Mouse (Mus musculus) retina, postnatal 1 day (tissue): Measurements from ENCODE around the gene Lbx2.

ENCODE experiments used
- DNase-seq: peaks from one replicate; pipeline ENCODE4 v3.0.0-alpha.2; 2012

The Lbx2 gene

DNA sequence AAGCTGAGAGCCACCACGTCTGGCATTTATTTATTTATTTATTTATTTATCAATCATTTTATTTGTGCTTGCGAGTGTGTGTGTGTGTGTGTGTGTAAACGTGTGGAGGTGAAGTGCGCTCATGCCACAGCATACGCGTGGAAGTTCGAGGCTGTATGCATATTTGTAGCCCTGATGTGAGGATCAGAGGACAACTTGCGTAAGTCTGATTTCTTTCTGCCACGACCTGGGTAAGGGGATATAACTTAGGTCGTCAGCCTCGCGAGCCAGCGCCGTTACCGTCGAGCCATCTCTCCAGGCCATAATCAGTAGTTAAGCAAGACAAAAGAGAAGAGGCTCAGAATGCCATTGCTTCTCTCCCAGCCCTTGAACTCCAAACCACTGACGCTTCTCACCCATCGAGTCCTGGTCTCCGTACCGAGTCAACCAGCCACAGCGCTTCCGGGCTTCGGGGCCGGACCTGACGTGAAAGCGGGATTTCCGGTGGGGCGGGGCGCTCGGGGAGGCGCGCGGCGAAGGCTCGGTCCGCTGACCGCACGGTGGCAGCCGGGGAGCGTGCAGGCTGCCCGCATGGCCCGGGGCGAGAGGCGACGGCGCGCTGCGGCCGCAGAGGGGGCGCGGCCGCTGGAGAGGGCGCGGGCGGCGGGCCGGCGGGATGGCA, 29.0 kb downstream of the Lbx2 start, which contains the start of gene Mogs:
Gene Mogs (plus strand): TSS at position 486 of the 661 bp plus-strand sequence.
- DNase-seq, result peak; percentile 94

DNA sequence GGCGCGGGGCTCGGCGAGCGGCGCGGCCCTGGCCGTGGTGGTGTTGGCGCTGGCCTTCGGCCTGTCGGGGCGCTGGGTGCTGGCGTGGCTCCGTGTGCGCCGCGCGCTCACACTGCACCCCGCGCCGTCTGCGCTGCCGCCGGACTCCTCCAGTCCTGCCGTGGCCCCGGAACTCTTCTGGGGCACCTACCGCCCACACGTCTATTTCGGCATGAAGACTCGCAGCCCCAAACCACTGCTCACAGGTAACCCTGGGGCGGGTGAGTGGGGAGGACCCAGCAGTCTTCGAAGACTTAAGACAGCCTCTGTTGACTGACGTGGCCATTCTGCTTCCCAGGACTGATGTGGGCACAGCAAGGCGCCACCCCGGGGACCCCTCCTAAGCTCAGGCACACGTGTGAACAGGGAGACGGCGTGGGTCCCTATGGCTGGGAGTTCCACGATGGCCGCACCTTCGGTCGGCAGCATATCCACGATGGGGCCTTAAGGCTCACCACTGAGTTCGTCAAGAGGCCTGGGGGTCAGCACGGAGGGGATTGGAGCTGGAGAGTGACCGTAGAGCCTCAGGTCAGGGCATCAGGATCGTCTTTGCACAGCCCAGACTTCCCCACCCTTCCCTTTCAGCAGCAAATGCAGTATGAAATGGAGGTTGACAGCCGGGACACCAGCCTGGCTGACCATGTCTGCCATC, 29.7 kb downstream of the Lbx2 start:
- DNase-seq, result no peak

DNA sequence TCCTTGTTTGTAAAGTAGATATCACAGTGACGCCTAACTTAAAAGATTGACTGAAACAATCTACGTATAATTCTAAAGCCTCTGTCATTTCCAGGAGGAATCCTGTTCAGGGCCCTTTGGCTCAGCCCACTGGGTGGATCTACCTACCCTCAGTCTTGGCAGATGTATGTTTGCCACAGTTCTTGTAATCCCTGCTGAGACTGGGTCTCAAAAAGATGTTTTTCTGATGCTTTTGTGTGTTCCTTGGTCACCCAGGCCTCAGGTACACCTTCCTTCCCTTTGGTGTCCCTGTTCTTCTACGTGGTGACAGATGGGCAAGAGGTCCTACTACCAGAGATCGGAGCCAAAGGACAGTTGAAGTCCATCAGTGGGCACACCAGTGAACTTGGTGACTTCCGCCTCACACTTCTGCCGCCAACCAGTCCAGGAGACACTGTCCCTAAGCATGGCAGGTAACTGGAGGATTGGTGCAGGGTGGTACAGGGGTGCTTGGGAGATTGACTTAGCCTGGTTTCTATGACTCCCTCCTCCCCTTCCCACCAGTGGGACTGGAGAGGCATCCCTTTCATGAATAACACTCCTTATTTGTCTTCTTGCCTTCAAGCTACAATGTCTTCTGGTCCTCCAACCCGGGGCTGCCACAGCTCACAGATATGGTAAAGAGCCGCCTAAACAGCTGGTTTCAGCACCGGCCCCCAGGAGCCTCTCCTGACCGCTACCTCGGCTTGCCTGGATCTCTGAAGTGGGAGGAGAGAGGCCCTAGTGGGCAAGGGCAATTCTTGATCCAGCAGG, 30.4 kb downstream of the Lbx2 start:
- no peak for DNase-seq

DNA sequence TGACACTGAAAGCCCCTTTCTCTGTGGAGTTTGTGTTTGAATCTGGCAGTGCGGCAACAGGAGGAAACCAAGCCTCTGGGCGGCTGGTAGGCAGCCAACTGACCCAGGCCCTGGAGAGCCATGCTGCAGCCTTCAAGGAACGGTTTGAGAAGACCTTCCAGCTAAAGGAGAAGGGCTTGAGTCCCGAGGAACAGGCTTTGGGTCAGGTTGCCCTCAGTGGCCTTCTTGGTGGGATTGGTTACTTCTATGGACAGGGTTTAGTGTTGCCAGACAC, 30.9 kb downstream of the Lbx2 start:
- DNase-seq, result no peak

DNA sequence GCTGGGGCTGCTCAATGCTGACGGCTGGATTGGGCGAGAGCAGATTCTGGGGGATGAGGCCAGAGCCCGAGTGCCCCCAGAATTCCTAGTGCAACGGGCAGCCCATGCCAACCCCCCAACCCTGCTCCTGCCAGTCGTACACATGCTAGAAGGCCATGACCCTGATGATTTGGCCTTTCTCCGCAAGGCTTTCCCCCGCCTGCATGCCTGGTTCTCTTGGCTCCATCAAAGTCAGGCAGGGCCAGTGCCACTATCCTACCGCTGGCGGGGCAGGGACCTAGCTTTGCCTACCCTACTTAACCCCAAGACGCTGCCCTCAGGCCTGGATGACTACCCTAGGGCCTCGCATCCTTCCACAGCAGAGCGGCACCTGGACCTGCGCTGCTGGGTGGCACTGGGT, 31.4 kb downstream of the Lbx2 start:
- no peak for DNase-seq

DNA sequence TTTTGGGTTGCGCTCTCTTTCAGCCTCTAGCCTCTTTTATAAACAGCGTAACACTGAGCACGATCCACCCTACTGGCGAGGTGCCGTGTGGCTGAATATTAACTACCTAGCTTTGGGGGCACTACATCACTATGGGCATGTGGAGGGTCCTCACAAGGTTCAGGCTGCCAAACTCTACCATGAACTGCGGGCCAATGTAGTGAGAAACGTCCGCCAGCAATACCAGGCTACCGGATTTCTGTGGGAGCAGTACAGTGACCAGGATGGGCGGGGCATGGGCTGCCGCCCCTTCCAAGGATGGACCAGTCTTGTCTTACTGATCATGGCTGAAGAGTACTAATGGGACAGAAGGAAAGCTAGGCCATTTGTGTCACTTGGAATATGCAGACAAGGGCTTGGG, 32.2 kb downstream of the Lbx2 start:
- no peak for DNase-seq

DNA sequence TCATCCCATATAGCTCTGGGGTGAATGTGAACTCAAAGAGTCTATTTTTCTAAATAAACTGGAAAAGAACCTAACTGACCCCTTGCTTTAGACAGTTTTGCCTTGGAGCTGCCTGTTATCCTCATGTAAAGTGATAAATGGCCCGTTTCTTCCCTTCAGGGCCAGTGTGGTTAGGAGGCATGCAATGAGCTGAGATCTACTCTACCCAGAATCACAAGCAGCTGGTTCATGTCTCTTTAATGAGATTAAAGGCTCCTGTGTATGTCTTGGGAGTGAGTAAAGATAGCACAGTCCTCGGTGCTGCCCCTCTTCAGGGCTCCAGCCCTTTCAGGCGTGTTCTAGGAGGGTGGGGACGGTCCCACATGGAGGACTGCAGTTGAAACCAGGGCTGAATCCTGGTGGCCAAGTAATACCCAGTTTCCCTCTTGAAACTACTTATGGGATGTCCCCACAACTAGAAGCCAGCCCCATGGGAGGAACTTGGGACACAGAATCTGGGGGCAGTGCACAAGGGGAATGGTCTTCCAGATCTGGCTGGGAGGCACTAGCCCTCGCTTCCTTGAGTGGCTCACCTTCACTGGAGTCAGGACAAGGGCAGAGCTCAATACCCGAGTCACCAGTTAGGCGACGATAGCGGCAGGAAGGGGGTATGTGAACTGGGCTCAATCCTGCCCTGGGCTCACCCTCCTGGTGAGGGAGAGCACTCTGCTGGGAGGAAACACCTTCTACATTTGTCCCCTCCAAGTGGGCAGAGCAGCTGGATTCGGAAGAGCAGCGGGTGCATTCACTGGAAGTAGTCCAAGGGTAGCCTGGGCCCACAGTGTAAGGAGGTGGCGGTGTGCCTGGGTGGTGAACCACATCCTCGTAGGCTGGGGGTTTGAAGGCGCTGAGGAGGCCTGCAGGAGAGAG, 32.9 kb downstream of the Lbx2 start:
- no peak for DNase-seq

DNA sequence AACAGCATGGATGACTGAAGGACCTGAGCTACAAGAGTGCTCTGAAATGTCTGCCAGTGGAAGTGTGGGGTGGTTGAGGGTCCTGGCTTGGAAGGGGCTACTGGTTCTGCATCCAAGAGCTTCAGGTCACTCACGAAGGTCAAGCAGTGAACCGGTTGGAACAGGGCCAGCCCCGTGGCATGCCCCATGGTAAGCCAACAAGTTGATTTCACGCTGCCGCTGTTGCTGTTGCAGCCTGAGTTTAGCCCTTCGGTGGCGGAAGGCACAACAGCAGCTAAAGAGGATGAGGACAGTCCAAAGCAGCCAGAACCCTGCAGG, 33.5 kb downstream of the Lbx2 start:
- DNase-seq, result no peak

DNA sequence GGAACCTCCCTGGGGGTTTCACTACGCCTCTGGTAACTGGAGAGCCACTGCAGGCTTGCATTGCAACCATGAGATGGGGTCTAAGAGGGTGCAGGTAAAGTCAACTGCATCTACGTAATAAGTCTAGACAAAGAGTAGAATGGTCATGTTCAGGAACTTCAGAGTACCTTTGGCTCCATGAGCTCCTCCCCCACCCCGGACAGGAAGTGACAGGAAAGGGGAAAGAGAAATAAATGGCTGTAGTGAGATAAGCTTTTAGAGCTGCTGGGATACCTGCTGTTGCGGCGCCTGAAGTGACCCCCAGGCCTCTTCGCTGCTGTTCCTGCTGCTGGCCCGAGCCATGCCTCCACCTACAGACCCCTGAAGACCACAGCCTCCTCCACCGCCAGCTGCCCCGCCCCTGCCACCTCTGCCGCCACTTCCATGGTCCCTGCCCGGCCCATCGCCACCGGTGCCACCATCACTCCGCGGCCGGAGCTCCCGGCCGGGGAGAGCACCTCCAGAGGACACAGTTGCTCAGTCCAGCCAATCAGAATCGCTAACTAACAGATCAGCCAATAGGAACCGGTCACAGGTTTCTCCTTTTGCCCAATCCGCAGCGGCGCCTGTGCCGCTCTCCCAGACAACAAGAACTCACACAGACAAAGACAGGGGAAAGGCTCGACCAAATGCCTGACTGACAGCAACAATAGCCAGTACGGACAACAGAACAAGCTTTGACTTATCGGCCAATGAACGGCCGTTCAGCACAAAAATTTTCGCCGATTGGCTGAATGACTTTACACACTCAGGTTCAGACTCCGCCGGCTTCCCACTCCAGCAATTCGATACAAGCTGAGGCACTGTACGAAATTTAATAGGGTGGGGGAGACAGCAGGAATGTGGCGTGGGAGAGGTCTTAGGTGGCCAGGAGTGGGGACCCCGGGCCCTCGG, 35.0 kb downstream of the Lbx2 start, which contains the start of gene Wbp1:
Gene Wbp1 (minus strand): TSS at position 630 of the 933 bp plus-strand sequence.
- peak; percentile 100 for DNase-seq

DNA sequence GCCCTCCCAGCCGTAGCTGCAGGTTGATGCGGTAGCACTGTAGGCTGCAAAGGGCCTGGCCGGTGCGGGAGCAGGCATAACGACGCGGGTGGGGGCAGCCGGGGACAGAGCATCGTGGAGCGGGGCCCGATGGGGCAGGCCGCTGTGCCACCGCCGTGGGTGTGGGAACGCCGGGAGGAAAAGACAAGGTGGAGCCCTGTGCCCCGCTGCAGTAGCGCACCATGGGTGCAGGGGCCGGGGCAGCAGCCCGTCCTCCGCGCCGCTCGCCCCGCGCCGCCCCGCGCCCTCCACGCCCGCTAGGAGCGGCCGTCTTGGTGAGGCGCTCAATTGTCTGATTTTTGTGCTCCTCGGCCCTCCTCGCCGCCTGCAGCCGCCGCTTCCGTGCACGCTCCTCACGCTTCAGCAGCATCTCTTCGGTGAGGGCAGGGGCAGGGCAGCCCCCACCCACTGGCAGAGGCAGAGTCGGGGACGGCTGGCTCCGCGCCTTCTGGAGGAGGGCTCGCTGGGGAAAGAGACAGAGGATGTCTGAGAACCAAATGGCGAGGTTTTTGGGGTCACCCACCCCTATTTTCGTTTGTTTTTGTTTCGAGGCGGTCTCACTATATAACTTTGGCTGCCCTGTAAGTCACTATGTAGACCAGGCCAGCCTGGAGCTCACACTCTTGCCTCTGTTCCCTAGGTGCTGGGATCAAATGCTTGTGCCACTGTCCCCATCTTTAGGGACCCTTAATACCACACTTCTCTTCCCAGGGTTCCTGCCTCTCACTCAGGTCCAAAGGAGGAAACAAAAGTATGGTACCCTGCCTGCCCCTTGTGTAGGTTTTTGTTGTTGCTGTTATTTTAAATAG, 35.9 kb downstream of the Lbx2 start:
- no peak for DNase-seq

DNA sequence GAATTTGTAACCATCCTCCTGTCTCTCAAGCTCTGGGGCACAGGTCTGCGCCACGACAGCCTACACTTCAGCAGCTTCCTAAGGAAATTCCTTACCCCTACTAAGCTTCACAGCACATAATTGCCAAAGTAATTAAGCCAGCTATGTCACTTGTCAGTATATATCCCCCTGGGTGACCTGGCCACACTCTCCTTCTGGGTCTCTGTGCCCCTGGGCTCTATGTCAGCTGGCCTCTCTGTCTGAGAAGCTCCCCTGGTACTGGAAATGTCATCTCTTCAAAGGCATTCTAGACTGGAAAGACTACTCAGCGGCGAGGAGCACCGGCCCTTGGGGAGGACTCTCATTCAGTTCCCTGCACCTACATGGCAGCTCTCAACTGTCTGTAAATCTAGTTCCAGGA, 36.8 kb downstream of the Lbx2 start:
- DNase-seq, result no peak

DNA sequence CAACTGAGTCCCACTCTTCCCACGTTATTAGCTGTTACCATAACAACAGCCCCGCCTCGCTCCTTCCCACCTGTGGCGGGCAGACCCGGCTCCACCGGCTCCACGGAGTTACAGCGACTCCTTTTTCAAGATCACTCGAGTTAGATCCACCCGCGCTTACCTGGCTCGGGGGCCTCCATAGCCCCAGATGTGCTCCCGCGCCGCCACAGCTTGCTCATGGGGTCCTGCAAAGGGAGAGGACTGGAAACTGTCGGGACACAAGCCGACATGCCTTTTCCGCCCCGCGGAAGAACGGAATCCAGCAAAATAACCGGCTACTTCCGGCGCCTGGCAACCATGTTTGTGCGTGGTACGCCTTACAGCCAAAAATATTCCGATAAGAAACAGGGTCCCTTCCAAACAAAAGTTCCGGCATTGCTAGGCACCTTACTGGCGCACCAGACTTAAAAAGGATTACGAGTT, 38.7 kb downstream of the Lbx2 start:
- peak; percentile 98 for DNase-seq

DNA sequence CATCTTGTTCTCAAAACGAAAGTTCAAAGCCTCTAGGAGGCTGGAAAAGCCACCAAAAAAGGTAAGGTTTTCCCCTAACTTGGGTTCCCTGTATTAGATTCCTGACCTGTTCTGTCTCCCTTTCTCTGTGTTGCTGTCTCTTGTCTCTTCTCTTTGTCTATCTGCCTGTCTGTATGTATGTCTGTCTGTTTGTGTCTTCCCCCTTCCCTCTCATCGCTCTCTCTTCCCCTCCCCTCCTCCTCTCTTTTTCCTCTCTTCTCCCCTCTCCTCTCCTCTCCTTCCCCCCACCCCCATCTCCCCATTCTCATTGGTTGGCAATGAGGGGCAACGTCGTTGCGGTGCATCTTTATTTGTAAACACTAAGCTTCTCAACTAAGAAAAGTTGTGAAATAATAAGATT, 39.2 kb downstream of the Lbx2 start, which contains the start of gene Ino80b:
Gene Ino80b (minus strand): TSS at position 101 of the 400 bp plus-strand sequence.
- DNase-seq, result no peak

DNA sequence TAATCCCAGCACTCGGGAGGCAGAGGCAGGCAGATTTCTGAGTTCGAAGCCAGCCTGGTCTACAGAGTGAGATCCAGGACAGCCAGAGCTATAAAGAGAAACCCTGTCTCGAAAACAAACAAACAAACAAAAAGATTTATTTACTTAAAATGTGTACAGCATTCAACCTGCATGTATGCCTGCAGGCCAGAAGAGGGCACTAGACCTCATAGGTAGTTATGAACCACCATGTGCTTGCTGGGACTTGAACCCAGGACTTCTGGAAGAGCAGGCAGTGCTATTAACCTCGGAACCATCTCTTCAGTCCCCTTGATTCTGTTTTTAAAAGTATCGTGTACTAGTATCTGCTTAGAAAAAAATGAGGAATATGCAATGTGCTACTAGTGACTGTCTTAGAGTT, 41.3 kb downstream of the Lbx2 start:
- DNase-seq, result no peak

DNA sequence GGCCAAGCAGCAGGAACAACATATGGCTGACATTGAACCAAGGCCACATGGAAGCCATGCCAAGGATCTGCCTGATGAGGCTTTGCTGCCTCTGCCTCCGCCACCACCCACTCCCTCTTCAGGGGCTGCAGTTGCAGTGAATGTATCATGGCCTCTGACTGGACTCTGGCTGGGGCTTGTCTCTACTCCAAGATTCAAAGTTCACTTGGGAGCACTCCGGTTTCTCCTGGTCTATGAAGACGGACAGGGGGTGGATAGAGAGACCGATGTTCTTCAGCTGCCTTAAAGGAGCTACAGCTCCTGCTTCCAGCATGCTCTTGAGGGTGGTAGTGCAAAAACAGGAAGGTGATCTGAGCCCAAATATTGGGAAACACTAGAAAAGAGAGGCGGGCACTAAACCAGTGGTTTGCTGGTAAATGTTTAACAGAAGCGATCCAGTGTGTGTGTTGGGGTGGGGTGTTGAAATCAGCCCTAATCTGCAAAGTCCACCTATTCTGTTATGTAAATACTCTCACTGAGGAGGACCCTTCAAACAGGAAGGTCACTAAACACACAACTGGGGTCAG, 45.4 kb downstream of the Lbx2 start:
- no peak for DNase-seq

DNA sequence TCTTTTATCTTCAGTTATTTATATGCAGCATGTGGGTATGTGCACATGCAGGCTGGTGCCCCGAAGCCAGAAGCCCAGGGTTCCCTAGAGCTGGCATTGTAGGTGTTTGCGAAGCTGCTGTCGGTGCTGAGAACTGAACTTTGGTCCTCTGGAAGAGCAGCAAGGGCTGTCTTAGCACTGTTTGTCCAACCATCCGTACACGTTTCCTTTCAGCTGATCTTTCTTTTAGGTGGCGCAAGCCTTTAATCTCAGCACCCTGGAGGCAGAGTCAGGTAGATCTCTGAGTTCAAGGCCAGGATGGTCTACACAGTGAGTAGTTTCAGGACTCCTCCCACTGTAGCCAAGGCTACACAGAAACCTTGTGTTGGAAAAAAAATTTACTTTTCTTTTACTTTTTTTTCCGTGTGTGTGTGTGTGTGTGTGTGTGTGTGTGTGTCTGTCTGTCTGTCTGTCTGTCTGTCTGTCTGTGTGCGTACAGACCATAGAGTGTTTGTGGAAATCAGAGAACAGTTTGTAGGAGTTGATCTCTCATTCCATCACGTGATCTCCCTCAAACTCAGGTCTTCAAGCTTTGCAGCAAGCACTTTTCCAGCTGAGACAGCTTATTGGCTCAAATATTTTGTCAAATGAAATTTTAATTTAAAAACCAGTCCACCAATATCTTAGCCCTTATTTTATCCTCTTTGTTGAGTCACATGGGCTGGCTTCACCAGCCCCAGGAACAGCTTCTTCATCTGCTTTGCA, 46.2 kb downstream of the Lbx2 start:
- no peak for DNase-seq

DNA sequence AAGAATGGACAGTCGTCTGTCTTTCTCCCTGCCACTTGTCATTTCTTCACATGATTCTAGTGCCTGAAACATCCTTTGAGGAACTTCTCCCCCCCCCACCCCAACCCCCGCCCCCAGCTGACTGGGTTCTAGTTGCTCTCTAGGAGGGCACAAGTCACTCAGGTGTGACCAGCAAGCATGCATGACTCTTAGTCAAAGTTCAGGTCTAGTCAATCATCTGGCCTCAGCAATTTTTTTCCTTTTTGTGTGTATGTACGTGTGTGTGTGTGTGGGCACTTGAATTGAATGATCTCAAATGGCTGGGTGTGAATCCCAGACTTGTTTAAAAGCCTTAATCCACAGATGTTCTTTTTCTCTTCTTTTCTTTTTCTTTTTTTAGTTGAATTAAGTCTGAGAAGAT, 48.1 kb downstream of the Lbx2 start:
- DNase-seq, result no peak

DNA sequence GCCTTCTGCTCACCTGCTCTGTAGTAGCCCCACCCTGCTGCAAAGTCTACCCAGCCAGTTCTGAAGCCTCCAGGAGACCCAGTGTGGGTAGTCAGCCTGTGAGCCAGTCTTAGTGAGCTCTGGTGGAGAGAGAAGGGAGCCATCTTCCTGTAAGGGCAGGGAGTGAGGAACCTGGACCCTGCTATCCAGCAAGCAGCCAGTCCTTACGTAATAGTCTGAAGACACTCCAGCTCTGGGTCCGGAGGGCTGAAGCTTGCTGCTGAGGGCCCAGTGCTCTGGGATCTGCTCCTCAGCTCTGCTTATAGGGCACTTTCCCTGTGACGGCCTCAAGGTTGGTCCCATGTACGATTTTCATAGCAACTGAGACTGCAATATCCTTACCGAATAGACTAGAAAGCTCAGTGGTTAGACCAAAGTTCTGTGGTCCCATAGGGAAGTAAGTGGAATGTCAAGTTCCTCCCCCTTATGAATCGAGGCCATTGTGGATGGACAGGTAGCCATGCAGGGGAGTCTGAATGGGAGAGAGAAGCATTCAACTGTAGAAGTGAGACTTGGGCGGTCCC, 48.9 kb downstream of the Lbx2 start, which contains the start of gene Rtkn:
Gene Rtkn (plus strand): TSS at position 513 of the 563 bp plus-strand sequence.
- DNase-seq, result no peak

DNA sequence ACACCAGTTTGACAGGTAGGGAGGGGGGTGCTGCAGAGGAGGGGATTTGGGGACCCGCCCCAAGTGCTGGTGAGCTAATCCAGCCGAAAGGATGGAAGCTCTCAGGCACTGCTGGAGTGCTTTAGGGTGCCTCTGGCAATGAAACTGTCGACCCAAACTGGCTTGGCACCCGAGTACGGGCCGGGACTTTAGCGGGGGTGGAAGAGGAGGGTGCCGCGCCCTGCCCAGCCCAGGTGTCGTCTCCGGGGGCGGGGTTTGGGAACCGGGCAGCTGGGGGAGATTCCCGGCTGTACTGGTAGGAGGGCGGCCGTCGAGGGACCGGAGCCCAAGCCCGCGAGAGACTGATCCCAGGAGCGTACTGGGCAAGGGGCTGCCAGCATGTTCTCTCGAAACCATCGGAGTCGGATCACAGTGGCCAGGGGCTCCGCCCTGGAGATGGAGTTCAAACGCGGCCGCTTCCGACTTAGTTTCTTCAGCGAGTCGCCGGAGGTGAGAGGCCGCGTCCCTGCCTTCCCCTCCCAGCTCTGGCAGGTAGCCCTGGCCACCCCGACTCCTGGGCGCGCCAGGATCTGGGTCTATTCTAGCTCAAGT, 49.5 kb downstream of the Lbx2 start:
- DNase-seq, result no peak
